Mouse (Mus musculus) erythroid progenitor cell, adult 5-6 weeks (primary cell): ENCODE measurements around the gene Clcn2. TPM values are rescaled to one million over a fixed set of nuclear protein-coding genes. Genes with fewer than 3 reads are reported as not detected.

ENCODE experiments used
- ATAC-seq: replicated peaks from 2 replicates; pipeline ENCODE4 v1.8.0; 2016; ENCODE audit warnings: moderate number of reproducible peaks, mild to moderate bottlenecking, moderate TSS enrichment, inconsistent platforms; ENCODE audit not compliant: poor library complexity, low FRiP score, severe bottlenecking
- total RNA-seq, 2 experiments: library from RNA; stranded (forward) in 1 of 2; stranded (reverse) in 1 of 2; fragments of 150-400 nt in 1 of 2; fragments of 186-747, 209-891 nt in 1 of 2; gene quantifications; 2 replicates each; pipeline versions ENCODE4 v1.2.3 to v1.2.4; 2015 to 2017; ENCODE audit warnings: low replicate concordance in 2 of 2

The Clcn2 gene
- total RNA-seq, 2 experiments from 2014 or later = 10.7 to 21.0 TPM

DNA sequence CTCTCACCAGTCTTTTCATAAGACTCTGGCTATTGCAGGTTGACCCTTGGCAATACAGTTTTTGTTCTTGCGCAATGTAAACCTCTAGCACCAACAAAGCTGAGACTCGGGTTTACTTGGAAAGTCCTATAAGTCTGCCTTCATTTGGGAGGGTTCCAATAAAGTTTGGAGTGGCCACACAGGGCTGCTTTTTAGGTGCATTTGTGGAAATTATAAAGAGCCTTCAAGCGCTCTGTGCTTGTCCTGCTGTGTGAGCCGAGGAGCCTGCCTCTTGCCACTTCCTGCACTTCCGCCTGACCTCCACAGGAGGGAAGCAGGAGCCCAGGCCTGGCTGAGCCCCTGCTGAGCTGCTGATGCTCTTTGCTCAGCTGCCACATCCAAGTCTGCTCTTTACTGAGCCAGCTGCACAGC is 6.8 kb upstream of the Clcn2 start:
- ATAC-seq = no peak

DNA sequence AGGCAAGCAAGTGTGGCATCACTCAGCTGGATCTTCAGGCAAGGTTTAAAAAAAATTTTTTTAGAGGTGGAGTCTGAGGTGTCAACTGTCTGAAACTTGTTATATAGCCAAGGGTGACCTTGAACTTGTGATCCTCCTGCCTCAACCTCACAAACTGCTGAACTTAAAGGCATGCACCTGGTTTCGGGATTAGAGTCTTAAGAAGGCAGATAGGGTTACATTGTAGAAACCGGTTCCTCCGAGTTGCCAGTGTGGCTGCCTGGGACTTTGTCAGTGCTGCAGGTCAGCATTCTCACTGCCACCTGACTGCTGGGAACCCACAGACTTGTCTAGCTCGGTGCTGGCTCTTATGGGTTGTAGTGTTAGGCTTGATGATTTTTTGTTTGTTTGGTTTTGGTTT is 5.7 kb upstream of the Clcn2 start:
- ATAC-seq = no peak

DNA sequence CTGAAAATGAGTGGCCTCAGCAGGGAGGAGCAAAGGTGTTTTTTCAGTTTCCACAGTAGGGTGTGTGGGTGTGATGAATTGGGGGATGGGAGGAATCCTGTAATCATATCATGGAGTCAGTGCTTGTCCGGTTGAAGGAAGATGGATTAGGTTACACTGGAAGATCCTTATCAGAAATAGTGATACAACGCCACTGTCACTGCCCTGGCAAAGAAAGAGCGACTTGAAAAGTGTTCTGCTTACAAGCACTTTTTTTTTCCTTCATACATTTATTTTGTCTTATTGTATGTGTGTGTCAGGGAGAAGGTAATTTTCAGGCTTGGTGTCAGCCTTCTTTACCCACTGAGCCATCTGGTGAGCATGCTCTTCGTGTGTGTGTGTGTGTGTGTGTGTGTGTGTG is 5.2 kb upstream of the Clcn2 start:
- ATAC-seq = no peak

GRCm38 (mm10) chr16:20721808-20722207 is 4.3 kb upstream of the Clcn2 start:
- no peak for ATAC-seq

DNA sequence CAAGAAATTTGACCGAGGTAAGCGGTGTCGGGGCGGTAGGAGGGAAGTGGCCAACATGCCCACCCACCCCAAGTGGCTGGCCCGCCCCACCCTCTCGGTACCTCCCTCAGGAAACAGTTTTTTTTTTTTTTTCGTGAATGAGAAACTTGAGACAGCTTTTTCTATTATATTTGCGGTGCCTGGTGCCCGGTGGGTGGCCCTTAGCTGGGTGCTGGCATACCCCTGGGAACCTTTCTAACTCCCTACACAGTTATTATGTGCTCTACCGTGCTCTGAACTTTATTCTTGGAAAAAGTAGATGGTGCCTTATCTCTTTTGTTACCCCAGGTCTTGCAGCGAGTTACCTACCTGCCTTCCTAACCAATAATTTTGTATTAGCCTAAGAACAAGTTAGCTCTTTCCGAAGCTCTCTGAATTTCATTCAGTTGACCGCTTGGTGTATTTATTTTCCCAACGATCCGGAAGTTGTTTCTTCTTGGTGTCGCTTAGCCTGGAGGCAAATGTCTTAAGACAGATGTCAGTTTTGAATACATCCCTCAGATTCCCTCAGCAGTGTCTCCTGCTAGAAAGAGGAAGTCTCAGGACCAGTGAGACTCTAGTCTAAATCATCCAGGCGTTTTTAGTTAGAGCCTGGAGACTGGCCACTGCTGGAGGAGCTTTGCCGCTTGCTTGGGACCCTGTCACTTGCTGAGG is 578 bp upstream of the Clcn2 start:
- no peak for ATAC-seq

DNA sequence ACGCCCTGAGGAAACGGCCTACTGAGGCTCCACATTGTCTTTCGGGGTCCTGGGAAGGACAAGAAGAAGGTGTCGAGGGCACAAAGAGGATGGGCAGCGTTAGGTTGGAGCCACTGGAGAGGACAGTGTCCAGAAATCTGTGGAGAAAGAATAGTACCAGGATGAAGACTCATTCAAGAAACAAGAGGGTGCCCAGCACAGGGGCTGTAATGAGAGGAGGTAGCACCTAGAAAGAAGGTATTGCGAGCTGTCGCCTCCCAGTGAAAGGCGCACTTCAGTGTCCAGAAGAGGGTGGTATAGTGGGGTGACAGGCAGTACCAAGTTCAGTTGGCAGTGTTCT is 735 bp downstream of the Clcn2 start:
- ATAC-seq = peak; percentile 2; the same call in 1 of the 2 replicates

DNA sequence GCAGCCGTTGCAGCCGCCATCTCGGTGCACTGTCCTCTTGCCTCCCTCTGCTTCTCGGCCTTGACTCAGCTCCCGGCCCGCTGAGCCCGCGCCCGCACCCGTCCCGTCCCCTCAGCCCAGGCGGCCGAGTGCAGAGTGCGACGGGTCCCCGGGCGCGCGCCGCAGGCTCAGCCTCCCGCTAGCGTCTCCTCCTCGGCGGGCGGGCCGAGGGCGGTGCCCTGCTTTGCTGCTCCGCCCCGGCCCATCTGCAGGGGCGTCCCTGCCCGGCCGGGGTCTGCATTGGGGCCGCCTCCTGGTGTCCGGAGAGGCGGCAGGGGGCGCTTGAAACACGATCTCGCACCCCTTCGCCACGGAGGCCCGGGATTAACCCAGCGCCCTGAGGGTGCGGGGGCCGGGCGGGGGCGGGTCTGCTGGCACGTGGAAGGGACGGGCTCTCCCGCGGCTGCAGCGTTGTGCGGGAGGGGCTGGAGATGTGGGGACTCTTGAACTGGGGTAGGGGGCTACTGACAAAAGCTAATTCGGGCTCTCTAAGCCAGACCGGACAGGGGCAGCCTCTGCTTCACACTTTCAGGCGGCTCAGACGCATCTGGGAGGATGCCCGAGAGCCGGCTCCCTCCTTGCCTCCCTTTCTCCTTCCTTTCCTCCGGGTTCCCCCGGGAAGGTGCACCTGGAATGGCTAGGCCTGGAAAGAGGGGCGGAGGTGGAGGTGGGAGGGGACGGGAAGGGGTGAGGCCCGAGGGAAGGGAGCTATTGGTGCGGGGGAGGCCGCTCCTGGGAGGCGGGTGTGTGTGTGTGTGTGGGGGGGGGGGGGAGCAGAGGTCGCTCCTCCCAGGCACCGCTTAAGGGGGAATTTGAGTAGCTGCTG is 1.3 kb downstream of the Clcn2 start:
- ATAC-seq = peak; percentile 48

DNA sequence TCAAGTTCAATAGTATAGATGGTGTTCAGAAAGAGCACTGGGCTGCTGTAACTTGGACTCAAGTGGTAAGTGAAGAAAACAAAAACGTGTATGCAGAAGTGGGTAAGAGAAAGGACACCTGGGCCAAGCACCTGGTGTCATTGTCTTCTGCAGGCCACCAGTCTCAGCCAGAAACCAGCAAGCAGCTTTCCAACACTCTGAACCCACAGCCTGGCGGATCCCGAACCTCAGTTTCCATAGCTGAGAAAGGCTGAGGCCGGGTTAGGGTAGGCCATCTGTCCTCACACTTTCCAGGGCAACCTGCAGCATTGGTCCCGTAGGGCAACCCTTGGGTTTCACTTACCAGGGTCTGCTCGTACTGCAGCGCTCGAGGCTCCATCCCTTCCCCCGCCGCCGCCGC is 2.0 kb downstream of the Clcn2 start:
- no peak for ATAC-seq

DNA sequence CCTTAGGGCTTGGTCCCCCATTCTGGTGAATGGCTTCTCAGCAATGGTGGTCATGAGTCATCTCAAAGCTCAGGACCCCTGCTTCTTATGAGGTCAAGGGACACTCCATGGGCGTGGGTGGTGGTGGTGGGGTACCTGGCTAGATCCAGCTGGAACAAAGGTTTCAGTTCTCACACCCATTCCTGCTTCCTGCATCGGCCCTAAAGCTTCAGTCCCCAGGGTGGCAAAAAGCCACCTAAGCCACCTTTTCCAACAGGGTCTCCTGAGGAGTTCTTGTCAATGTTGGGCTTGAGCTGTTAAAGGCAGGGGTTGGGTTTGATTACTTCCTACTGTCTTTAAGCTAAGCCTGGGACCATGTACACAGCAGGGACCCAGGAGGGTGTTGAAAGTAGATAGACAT is 2.4 kb downstream of the Clcn2 start:
- ATAC-seq = no peak

GRCm38 (mm10) chr16:20714307-20715080 is 3.1 kb downstream of the Clcn2 start:
- ATAC-seq = no peak

GRCm38 (mm10) chr16:20712889-20713288 is 4.7 kb downstream of the Clcn2 start:
- peak; percentile 50 for ATAC-seq

GRCm38 (mm10) chr16:20712190-20712589 is 5.4 kb downstream of the Clcn2 start:
- ATAC-seq = no peak

DNA sequence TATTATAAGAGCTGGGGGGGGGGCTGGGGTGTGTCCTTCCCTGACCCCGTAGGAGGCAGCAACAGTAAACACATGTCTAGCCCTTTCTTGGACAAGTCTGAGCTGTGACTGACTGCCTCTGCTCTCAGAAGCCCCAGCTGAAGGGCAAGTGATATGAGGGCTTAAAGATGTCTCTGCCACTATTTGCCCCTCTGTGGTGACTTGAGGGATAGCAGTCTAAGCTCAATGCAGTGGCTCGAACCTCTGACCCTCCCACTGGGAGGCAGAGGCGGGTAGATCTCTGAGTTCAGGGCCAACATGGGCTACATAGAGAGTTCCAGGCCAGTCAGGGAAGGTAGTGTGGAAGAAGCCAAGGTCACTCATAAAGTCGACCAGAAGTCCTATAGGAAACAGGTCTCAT is 6.7 kb downstream of the Clcn2 start:
- no peak for ATAC-seq

GRCm38 (mm10) chr16:20710370-20710769 is 7.2 kb downstream of the Clcn2 start:
- ATAC-seq = no peak

DNA sequence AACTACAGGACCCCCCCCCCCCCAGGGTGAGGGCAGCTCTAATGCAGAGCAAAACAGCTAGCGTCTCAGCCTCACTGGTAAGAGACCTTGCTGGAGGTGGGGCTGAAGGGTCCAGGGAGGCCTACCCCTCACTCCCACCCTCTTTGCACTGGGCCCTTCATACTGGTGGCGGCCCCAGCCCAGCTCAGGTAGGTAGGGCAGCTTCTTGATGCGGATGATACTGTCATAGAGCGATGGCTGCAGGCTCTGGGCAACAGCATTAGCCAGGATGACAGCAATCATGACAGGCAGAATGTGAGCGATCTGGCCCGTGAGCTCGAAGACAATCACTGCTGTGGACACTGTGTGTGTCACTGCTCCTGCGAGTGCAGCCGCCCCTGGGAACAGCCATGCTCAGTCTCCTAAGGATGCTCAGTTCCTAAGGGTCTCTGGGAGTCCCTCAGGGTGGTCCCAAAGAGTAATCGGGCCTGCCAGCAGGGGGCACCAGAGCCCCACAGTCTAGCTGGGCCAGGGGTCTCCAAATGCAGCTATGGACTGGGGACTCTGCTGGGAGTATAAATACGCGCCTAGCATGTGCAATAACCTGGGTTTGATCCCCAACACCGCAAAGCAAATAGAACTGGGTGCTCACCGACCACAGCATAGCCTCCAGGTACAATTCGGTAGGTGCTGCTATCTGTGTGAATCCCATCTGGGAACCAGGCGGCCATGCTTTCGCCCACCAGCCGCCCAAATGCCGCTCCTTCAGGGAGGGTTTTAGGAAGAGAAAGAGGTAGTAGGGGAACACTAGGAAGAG is 8.4 kb downstream of the Clcn2 start:
- no peak for ATAC-seq

DNA sequence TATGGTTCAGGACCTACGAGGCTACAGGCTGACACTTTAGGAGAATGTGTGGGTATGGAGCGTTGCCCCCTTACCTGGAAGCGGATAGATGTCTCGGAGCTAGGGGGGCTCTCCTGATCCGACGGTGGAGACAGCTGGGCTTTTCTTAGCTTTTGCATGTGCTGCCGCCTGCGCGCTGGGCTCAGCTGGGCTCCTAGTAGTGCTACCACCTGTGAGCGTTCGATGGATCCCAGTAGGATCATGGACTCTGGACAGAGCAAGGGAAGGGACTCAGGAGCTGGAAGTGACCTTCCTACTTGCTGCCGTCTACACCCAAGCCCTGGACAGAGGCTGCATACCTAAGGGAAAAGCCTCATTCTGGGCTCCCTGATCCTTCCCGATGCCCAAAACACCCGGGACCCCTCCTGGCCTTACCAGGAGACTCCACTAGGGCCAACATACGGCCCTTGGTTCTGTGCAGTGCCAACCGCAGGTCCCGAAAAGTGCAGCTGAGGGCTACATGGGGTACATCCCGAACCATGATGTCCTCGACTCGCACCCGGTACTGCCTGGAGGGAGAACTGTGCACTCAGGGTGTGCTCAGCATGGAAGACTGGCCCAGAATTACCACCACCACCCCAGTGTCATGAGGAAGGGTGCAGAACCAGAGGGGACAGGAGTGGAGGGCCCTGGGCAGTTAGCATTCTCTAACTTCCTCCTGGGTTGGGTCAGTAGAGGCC is 9.2 kb downstream of the Clcn2 start:
- ATAC-seq = no peak

GRCm38 (mm10) chr16:20706407-20707055 is 11.0 kb downstream of the Clcn2 start:
- no peak for ATAC-seq

DNA sequence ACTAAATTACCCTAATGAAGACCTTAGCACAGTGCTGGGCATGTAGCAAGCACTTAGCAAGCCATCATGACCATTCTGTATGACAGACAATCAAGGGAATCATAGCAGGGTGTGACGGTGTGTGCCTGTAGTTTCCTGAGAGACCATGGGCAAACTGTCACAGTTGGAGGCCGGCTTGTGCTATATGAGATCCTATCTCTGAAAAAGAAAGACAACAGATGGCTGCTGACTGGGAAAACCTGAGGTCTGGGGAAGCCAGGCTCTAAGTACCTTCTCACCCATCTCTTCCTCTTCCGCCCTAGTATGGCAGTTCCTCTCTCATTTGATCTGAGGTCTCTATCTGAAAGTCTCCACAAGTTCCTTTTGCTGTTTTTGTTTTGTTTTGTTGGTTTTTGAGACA is 11.8 kb downstream of the Clcn2 start:
- no peak for ATAC-seq
